ENCODE assay signal across 20 mouse cellular contexts in genomic region chr4:64092857-64093256, GRCm38 (mm10). TPM values are rescaled to one million over a fixed set of nuclear protein-coding genes. Genes with fewer than 3 reads are reported as not detected.
DNase-seq lines count a peak whose midpoint lies in the region; ATAC-seq lines count a peak whose summit lies in the region.
"Had no signal": no experiment of that assay in that cellular context is flagged by ENCODE, and none has a peak within 500 bp of the region (broad histone marks: within the 10 kb centered on the region; RNA-seq: fewer than 3 reads in every experiment).

No protein-coding gene starts in this region.

- DNase-seq in heart, postnatal 4 days: peak; percentile 8
- no peak for DNase-seq in heart, adult 11 months
- DNase-seq in 416B (ENCODE audit: low read depth) (peak; percentile 30), NIH3T3 (ENCODE audit: low read depth) (peak; percentile 77)
- no peak for DNase-seq in left cerebral cortex, postnatal 25 days (ENCODE audit: low spot score in 2 of 2)
- no peak for DNase-seq in kidney, adult 9 months
- DNase-seq: adrenal gland, postnatal 14 days; cerebellum, adult 11 months; cerebellum, adult 2 months; cerebellum, adult 9-11 months; cerebellum, postnatal 25 days; embryo, embryonic 11 days; forebrain, postnatal 0 days; gastrocnemius, adult 2 months; gastrocnemius, postnatal 14 days; heart, adult 2 months; heart, postnatal 14 days had no signal

- intact Hi-C loops in left cerebral cortex, postnatal 25 days (cut with DNase I): no loop called here

- peak; percentile 70 for ATAC-seq in megakaryocyte progenitor cell, adult 5-6 weeks (replicated peaks; ENCODE audit: poor library complexity)
- ATAC-seq: forebrain, embryonic 14.5 days; forebrain, postnatal 0 days; intestine, postnatal 0 days had no signal

RNA-seq across cellular contexts. Expression of gene Tnc, which starts 46.0 kb away (rescaled TPM):
- total RNA-seq in heart, postnatal 4 days (2021): 10 to 100 TPM; 40.9 to 41.6 TPM
- 0.02 TPM in 1 of 2 replicates, not detected in the other for total RNA-seq in megakaryocyte progenitor cell, adult 5-6 weeks (2015)
- total RNA-seq in megakaryocyte progenitor cell, adult 5-6 weeks (2017): 0.08 TPM in 1 of 2 replicates, not detected in the other
- total RNA-seq in left cerebral cortex, postnatal 25 days (2021): 1 to 10 TPM; 2.6 to 3.8 TPM

Comparison
In these comparisons a context has a peak if more than half of its experiments do, and no peak if none do; other contexts are left out.
1. DNase-seq: peak in heart, postnatal 4 days (single experiment), 416B (single experiment) and NIH3T3 (single experiment); none in heart, adult 11 months (single experiment), left cerebral cortex, postnatal 25 days (0 of 2) and kidney, adult 9 months (single experiment).
2. RNA of gene Tnc, which starts 46.0 kb away (total RNA-seq): 40.9 to 41.6 TPM in heart, postnatal 4 days; 2.6 to 3.8 TPM in left cerebral cortex, postnatal 25 days and 0.02 to 0.08 TPM in megakaryocyte progenitor cell, adult 5-6 weeks; every median in the first group is over 4 times any median in the second.